Comparison of ENCODE assay signal across 16 mouse cellular contexts in genomic region chr8:91059086-91059578, GRCm38 (mm10). TPM values are rescaled to one million over a fixed set of nuclear protein-coding genes. Genes with fewer than 3 reads are reported as not detected.
DNase-seq lines count a peak whose midpoint lies in the region; ATAC-seq and TF ChIP-seq lines count a peak whose summit lies in the region.
"Had no signal": no experiment of that assay in that cellular context is flagged by ENCODE, and none has a peak within 500 bp of the region (broad histone marks: within the 10 kb centered on the region; RNA-seq: fewer than 3 reads in every experiment).

No protein-coding gene starts in this region.

- no peak overlapping the region for H3K9ac ChIP-seq in hindbrain, embryonic 13.5 days
- no peak overlapping the region for H3K9ac ChIP-seq in hindbrain, embryonic 12.5 days
- no peak overlapping the region for H3K9ac ChIP-seq in liver, adult 2 months (ENCODE audit: low read depth, low read length)
- H3K9ac ChIP-seq in liver, postnatal 0 days (replicated peaks): no peak overlapping the region
- H3K9ac ChIP-seq: liver, embryonic 14.5 days; neural tube, embryonic 12.5 days had no signal

- H3K36me3 ChIP-seq in hindbrain, embryonic 13.5 days: peaks cover 24% of the 10 kb centered on the region
- H3K36me3 ChIP-seq in hindbrain, embryonic 12.5 days: 0 out of 2 replicates have a peak, but pooled peaks cover 6% of the 10 kb centered on the region
- H3K36me3 ChIP-seq in liver, adult 2 months (ENCODE audit: control insufficient read depth, insufficient read depth, low read length): peaks cover 9% of the 10 kb centered on the region; the same call in 1 of the 2 replicates
- H3K36me3 ChIP-seq in liver, postnatal 0 days (replicated peaks; ENCODE audit: insufficient read depth, low read length): no peaks in the 10 kb centered on the region
- H3K36me3 ChIP-seq: limb, embryonic 10.5 days had no signal

- no peak for TF ChIP-seq CTCF in liver, adult 2 months (IDR thresholded peaks at IDR 0.05; ENCODE audit: low read depth, low read length)
- TF ChIP-seq CTCF in liver, postnatal 0 days (IDR thresholded peaks at IDR 0.05; ENCODE audit: low read depth): no peak

- no peaks in the 10 kb centered on the region for H3K27me3 ChIP-seq in hindbrain, embryonic 13.5 days
- H3K27me3 ChIP-seq in hindbrain, embryonic 12.5 days: no peaks in the 10 kb centered on the region
- no peaks in the 10 kb centered on the region for H3K27me3 ChIP-seq in liver, adult 2 months (ENCODE audit: control insufficient read depth, insufficient read depth, low read length)
- H3K27me3 ChIP-seq in liver, postnatal 0 days (ENCODE audit: insufficient read depth, low read length): no peaks in the 10 kb centered on the region
- H3K27me3 ChIP-seq: CH12.LX; neural tube, embryonic 12.5 days had no signal

- H3K4me3 ChIP-seq in hindbrain, embryonic 13.5 days: no peak overlapping the region
- no peak overlapping the region for H3K4me3 ChIP-seq in hindbrain, embryonic 12.5 days
- H3K4me3 ChIP-seq in liver, adult 2 months (ENCODE audit: insufficient read depth, low read depth, low read length): no peak overlapping the region
- no peak overlapping the region for H3K4me3 ChIP-seq in liver, postnatal 0 days (ENCODE audit: low read depth, low read length)
- H3K4me3 ChIP-seq: erythroblast, embryonic 14.5 days; limb, embryonic 10.5 days; neural tube, embryonic 12.5 days had no signal

- H3K9me3 ChIP-seq in hindbrain, embryonic 13.5 days: no peaks in the 10 kb centered on the region
- no peaks in the 10 kb centered on the region for H3K9me3 ChIP-seq in hindbrain, embryonic 12.5 days (replicated peaks)
- H3K9me3 ChIP-seq in liver, postnatal 0 days (ENCODE audit: low read length): no peaks in the 10 kb centered on the region
- H3K9me3 ChIP-seq: limb, embryonic 10.5 days; neural tube, embryonic 12.5 days had no signal

- TF ChIP-seq EP300 in liver, postnatal 0 days (IDR thresholded peaks at IDR 0.05; ENCODE audit: low read depth): no peak

- peak; percentile 43 for DNase-seq in liver, adult 2 months (ENCODE audit: extremely low read depth, low read depth, low spot score)
- no peak for DNase-seq in liver, postnatal 0 days
- DNase-seq in MN1 (ENCODE audit: low spot score) (peak; percentile 19), NIH3T3 (ENCODE audit: low read depth) (peak; percentile 24)
- DNase-seq in urinary bladder, postnatal 4 days (ENCODE audit: low spot score in 2 of 2): no peak
- DNase-seq: cerebellum, adult 2 months; embryo, embryonic 11 days; kidney, adult 9 months had no signal

- no peaks in the 10 kb centered on the region for H3K4me1 ChIP-seq in hindbrain, embryonic 13.5 days (replicated peaks)
- H3K4me1 ChIP-seq in hindbrain, embryonic 12.5 days: no peaks in the 10 kb centered on the region
- no peaks in the 10 kb centered on the region for H3K4me1 ChIP-seq in liver, adult 2 months (ENCODE audit: control insufficient read depth, insufficient read depth, low read length)
- H3K4me1 ChIP-seq in liver, postnatal 0 days (ENCODE audit: insufficient read depth): peaks cover 5% of the 10 kb centered on the region; the same call in 1 of the 2 replicates
- H3K4me1 ChIP-seq: neural tube, embryonic 12.5 days had no signal

- 0 out of 2 replicates have a peak, but pooled peaks have one; percentile 28 for ATAC-seq in hindbrain, embryonic 13.5 days (ENCODE audit: low FRiP score)
- ATAC-seq in hindbrain, embryonic 12.5 days (ENCODE audit: low FRiP score): no peak
- no peak for ATAC-seq in liver, postnatal 0 days

- H3K4me2 ChIP-seq in hindbrain, embryonic 13.5 days: no peak overlapping the region
- H3K4me2 ChIP-seq in hindbrain, embryonic 12.5 days (replicated peaks): no peak overlapping the region
- H3K4me2 ChIP-seq in liver, postnatal 0 days (ENCODE audit: low read depth, low read length): no peak overlapping the region
- H3K4me2 ChIP-seq: midbrain, embryonic 11.5 days; neural tube, embryonic 12.5 days had no signal

- no peaks in the 10 kb centered on the region for H3K79me2 ChIP-seq in liver, adult 2 months (ENCODE audit: control insufficient read depth, insufficient read depth, low read length)

- H3K27ac ChIP-seq in hindbrain, embryonic 13.5 days: no peak overlapping the region
- no peak overlapping the region for H3K27ac ChIP-seq in hindbrain, embryonic 12.5 days
- H3K27ac ChIP-seq in liver, adult 2 months (replicated peaks; ENCODE audit: insufficient read depth, low read depth, low read length): no peak overlapping the region
- no peak overlapping the region for H3K27ac ChIP-seq in liver, postnatal 0 days (ENCODE audit: low read depth)
- H3K27ac ChIP-seq: limb, embryonic 10.5 days; liver, embryonic 14.5 days; neural tube, embryonic 12.5 days had no signal

- no peak for TF ChIP-seq POLR2A in liver, adult 2 months (IDR thresholded peaks at IDR 0.05; ENCODE audit: extremely low read depth, insufficient read depth, low read length)

RNA-seq across cellular contexts. Expression of gene Rbl2, which starts 10.7 kb away (rescaled TPM):
- 19.4 and 20.1 TPM in 2 replicates for polyA plus RNA-seq in hindbrain, embryonic 13.5 days (2015; fragmentation: Nextera tagmentation; extraction: Ambion mirVana)
- polyA plus RNA-seq in hindbrain, embryonic 12.5 days (2016; fragmentation: Nextera tagmentation; extraction: Ambion mirVana): 19.4 and 19.5 TPM in 2 replicates
- total RNA-seq in liver, adult 2 months (2014; rRNA removed): 33.4 and 36.8 TPM in 2 replicates
- polyA plus RNA-seq in liver, adult 2 months (2012; rRNA removed): 10.5 and 12.5 TPM in 2 replicates
- 3.9 and 4.3 TPM in 2 replicates for polyA plus RNA-seq in liver, postnatal 0 days (2015; fragmentation: Nextera tagmentation; extraction: Ambion mirVana)

Comparison
In these comparisons a context has a peak if more than half of its experiments do, and no peak if none do; other contexts are left out.
1. DNase-seq: peak in liver, adult 2 months (single experiment), MN1 (single experiment) and NIH3T3 (single experiment); none in liver, postnatal 0 days (single experiment) and urinary bladder, postnatal 4 days (0 of 2).